Mouse (Mus musculus) liver, postnatal 0 days (tissue): ENCODE results near the gene 2210017I01Rik.

Experiments
- CTCF ChIP-seq: sonication (generic); IDR thresholded peaks from 2 replicates; pipeline ENCODE4 v1.5.1; 2016; ENCODE audit warnings: antibody characterized with exemption, low read depth
- EP300 ChIP-seq: IDR thresholded peaks from 2 replicates; pipeline ENCODE4 v1.6.1; 2016; ENCODE audit warnings: antibody characterized with exemption, low read depth, mild to moderate bottlenecking

GRCm38 (mm10) chr3:92599973-92600372 is 7.3 kb downstream of the 2210017I01Rik start:
- TF ChIP-seq EP300 (no peak), CTCF (no peak)
